Mouse (Mus musculus) thymus, postnatal 0 days (tissue): Measurements from ENCODE around the gene Snx29. TPM values are rescaled to one million over a fixed set of nuclear protein-coding genes. Genes with fewer than 3 reads are reported as not detected.

Experiments used
- DNase-seq: peaks from one replicate; pipeline ENCODE4 v3.0.0-alpha.2; 2015; ENCODE audit warnings: low spot score
- polyA plus RNA-seq: library from polyadenylated mRNA; unstranded; fragments of >200 nt; fragmentation: Nextera tagmentation; extraction: Ambion mirVana; gene quantifications from 2 replicates; pipeline ENCODE4 v1.2.1, GENCODE M21; 2015

The Snx29 gene
- polyA plus RNA-seq, 1 experiment from 2014 or later = 11.4 TPM

DNA sequence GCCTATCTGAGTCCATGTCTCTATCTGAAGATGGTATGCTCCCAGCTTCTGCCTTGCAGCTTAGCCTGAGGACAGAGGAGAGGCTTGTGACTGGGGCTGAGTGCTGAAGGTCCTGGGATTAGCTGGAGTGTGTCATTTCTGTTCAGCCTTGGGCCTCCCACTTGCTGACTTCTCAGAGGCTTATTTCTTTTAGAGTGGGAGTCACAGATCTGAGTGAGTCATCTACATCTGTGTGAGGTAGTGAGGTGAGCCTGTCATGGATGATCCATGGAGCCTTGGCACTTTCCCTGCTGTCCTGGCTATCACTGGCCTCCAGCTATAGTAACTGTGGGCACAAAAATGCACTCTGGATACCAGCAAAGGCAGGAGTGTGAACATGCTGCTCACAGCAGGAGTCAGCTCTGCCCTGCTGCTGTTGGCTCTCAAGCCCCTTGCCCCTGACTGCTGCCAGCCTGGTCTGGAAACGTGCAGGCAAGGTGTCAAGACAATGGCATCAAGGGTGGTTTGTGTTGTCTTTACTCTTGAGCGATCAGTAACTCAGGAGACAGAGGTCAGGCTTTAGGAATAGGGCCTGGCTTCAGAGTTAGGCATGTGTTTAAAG is 390.7 kb downstream of the Snx29 start:
- no peak for DNase-seq

DNA sequence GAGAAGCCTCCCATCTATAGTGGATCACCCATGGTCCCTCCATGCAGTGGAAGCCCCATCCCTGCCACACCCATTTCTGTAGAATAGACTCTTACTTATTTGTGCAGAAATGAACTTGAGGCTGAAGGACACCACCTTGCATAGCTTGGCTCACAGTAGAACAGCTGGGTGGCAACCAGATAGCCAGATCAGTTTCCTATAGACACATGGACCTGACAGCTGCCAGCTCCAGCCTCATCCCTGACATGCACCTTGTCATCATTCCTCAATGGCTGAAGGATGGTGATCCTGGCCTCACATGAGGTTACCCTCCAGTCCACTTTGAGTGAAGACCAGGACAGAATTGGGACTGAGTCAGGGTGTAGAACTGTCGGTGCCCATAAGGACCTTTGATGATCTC is 394.2 kb downstream of the Snx29 start:
- no peak for DNase-seq

DNA sequence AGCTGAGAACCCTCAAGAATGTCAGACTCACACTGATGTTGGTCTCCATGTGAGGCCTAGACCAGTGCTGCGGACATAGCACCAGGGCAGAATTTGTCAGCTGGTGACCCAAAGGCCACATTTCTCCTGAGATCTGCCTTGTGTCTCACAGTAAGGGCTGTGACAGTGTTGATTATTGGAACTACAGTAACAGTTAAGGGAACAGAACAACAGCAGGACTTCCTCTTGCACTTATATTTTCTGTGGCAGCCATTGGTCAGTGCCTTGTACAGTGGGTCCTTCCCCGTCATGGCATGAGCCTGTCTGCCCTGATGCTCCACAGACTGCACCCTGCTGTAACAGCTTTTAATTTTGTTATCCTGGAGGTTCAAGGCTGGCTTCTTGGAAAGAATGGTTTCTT is 403.2 kb downstream of the Snx29 start:
- no peak for DNase-seq

DNA sequence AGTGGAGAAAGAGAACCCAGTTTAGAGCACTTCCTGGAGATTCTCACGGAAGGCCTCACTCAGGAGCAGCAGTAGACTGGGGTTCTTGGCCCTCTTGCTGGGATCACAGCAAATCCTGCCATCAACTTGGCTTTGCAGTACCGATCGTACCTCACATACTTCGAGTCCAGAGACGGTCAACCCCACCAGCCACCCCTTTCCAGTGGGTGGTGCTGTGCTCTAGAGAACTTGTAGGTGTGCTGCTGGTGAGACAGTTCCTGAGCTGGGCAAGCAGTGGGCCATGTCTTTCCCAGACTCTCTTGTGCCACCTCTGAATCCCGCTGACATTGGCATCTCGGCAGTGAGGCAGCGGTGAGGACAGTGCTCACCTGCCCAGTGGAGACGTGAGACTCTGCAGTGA is 404.6 kb downstream of the Snx29 start:
- no peak for DNase-seq

DNA sequence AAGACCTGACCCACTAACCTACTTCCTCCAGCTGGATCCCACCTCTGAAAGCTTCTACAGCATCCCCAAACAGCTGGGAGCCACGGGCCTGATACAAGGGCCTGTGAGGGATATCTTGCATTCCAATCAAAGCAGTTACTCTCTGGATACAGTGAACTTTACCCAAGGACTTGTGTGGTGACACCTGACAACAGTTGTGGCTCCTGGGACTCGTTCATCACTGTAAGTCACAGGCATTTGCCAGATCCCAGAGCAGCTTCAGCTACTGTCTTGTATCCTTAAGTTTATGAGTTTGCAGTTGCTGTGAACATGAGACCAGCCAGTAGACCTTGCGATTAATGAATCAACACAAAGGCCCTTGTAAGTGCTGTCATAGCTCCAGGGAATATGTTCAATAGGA is 405.4 kb downstream of the Snx29 start:
- peak; percentile 14 for DNase-seq

DNA sequence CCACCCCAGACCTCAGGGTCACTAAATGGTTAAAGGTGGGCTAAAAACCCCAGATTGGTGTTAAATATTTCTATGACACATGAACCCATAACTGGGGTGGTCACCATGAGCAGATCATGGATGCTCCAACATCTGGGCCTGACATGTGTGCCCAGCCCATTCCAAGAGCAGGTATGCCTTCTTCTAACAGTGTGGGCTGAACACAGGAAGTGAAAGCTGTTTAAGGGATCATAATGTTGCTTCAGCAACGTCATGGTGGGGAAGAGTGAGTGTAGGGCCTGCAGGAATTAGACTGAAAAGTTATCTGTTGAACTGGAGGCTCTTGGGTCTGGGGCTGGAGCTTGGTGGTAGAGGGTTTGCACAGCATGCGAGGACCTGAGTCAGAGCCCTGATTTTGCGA is 405.9 kb downstream of the Snx29 start:
- no peak for DNase-seq

DNA sequence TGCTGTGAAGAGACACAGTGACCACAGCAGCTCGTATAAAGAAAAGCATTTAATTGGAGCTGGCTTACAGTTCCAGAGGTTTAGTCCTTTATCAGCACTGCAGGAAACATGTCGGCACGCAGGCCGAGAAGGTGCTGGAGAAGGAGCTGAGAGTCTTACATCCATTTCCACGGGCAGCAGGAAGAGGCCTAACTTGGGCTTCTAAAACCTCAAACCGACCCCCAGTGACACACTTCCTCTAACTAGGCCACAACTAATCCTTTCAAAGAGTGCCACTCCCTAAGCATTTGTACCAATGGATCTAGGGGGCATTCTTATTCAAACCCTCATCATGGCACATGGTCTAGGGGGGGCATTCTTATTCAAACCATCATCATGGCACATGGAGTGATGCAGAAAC is 406.4 kb downstream of the Snx29 start:
- DNase-seq = peak; percentile 8

DNA sequence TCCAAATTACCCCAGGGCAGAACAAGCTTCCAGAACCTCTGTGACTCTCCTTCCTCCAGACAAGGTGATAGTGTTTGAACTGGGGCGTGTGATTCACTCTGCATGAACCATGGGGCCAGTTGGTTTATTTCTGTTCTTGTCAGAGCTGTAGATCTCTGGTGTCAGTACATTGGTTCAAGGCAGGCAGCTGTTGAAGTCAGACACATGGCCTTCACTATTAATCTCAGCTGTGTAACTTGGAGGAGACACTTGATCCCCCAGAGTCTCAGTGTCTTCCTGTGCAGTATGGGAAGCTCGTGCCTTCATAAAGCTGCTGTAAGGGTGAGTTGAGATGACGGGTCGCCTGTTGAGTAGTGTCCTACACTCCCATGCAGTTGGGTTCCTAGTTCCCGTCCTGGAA is 407.1 kb downstream of the Snx29 start:
- DNase-seq = no peak

DNA sequence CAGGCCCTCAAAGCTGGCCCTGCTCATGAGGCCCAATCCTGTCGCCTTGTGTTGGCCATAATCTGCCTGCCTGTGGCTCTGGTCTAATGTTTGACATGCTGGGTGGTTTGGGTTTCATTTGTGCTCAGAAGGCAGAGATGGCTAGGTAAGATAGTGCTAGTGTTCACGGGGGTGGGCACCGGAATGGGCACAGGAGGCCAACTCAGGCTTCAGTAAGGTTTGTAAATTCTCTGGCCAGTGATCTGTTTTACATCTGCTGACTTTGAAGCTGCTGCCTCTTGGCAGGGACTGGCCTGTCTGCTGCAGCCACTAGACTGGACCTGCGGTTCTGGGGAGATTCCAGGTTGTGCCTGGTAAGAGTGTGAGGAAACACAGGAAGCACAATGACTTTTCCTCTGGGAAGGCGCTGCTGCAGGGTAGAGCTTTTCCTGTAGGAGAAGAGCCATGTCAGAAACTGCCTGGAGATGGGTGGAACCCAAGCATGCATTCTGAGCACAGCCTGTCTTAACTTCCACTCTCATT is 408.4 kb downstream of the Snx29 start:
- no peak for DNase-seq

DNA sequence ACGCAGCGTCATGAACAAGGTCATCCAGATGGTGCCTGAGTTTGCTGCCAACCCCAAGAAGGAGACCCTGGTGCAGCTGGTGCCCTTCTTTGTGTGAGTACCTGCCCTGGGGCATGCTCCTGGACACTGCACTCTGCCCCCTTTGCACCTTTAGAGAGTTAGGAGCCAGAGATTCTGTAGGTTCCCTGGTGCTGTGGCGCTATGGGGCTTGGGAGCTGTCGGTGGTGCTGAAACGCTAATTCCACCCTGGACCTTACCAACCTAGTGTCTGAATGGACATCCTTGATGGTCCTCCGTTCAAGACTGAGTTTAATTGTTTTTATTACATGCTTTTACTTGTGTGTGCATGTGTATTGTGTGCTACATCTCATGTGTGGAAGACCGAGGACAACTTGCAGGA is 415.6 kb downstream of the Snx29 start:
- no peak for DNase-seq

DNA sequence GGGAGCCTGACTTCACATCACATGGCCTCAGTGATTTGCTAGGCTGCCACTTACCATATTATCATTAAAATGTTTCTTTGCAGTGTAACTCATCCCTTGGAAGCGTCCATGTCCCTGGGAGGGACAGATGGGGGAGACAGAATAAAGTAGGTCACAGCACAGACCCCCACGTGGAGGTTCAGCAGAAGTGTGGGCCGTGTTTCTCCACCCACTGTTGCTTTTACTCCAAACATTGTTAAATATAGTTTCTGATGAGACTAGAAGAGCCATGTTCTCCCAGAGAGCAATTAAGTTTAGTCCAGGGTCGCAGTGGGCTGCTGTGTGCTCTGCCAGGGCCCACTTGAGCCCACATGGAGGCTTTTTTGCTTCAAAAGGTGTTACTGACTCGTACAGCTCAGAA is 419.2 kb downstream of the Snx29 start:
- DNase-seq = no peak

DNA sequence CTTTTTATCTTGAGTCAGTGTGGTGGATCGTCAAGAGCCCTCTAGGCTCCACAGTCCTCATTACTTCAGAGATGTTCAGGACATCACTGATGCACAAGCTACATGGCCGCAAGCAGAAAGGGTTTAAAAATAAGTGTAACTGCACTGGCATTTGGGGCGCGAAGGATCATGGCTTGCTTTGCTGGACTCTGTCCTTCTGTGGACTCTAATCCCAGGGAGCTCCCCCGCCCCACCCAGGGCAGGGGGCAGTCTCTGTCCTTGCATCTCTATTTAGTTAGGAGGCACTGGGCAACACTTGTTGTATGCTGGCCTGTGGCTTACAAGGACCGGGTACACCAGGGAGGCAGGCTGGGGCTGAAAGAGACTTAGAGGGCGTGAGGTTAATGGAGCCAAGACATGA is 419.6 kb downstream of the Snx29 start:
- no peak for DNase-seq

DNA sequence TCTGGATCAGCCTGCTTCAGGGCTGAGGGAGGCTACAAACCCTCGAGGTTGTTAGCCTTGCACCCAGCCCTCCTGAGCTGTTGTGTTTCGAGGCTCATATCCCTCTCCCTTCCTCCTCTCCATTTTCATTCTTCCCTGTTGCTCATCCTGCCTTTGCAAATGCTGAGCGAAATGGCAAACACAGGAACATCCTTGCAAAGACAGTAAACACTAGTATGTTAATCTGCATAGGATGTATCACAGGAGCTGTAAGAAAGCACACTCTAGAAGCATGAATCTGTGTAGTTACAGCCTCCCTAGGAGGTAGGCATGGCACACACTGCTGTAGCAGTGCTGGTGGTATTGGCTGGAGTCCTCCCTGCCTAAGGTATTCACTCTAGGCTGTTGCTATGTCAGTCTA is 420.3 kb downstream of the Snx29 start:
- no peak for DNase-seq

DNA sequence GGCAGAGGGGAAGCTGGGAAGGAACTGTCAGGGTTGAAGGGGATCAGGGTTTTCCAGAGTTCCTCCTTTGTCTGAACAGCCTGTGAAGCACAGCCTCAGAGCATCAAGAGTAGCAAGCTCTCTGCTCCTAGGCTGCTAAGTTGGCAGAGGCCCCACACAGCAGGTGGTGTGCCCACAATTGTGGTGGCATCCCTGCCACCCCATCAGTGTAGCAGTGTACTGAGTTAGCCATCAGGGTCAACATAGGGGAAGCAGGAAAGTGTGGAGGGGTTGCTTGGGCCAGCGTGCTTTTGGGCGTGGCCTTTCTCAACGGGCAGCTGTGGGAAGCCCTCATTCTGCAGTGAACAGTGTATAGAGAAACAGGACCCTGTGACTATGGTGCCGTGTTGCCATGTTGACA is 421.0 kb downstream of the Snx29 start:
- DNase-seq = no peak

DNA sequence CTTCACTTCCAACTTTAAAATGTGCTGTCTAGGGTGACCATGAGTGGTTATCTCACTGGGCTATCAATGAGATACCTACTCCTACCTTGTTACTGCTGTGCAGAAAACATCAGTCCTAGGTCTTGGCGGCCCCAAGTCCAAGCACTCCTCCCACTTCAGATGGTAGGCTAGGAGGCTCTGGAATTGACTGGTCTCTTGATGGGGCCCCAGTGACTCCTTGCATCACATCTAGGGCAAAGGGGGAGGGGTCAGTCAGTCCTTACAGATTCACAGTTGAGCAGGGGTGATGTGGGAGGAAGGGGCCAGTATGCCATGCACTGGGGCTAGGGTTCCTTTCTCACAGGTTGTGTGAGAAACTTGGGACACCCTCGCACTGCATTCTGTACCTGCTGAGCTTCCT is 423.3 kb downstream of the Snx29 start:
- DNase-seq = no peak

DNA sequence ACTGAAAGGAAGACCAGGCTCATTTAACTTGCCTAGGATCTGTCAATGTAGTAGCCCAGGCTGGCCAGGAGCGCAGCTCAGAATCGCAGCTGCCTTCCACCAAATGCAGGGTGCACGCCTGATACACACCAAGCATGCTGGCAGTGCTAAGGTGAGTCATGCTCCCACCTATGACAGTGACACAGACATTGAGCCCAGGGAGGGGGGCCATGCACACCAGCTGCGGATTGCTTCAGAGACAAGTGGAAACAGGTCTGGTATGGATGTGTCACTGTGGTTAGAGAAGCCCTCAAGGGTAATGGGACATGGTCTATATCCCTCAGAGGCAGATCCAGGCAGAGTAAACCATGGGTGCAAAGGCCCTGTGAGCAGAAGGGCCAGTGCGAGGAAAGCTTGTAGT is 425.2 kb downstream of the Snx29 start:
- DNase-seq = no peak

DNA sequence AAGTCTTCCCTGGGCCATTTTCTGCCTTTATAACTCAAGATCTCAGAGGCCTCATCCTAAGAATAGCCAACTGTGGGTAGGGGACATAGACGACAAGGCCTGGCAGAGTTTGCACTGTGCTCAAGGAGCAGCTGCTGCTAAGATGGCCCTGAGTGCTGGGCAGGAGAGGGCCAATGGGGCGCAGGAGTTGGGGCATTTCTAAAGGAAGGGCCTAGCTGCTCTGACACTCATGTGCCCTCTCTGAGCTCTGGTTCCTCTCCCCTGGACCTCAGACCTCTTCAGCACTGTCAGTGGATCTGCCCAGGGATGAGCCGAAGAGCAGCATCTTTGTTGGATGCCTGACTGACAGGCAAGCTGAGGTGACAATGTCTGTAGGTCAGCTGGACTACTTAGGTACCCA is 426.4 kb downstream of the Snx29 start:
- DNase-seq = no peak

DNA sequence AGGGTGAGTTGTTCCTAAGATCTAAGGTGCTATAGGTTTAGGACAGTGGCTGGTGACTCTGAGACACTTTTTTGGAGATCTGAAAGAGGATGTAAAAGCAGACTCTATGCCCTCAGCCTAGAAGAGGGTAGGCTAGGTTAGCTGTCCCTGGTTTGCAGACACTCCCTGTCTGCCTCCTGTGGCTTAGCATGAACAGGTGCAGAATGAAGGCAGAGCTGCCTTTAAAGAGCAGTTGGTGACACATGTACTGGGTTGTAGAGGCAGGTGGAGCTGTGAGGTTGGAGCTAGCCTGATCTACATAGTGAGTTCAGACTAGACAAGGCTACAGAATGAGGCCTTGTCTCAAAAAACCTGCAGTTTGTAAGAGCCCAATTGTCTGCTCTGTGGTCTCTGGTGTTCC is 427.9 kb downstream of the Snx29 start:
- DNase-seq = no peak

DNA sequence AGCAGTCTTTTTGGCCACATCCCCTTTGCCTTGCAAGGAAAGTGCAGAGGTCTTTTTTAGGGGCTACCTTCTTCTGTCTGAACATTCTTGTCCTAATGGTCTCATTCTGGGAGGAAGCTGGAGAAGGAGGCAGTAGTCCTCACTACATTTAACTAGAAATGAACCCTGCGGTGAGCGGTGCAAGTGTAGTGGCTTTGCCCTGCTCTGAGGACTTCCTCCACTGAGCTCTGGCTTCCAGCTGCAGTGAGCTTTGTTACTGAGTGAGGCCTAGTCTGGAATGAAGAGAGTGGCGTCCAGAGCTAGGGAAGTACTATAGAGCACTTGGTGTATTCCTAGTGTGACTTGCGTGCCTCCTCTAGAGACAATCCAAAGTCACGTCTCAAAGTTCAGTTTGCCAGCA is 429.8 kb downstream of the Snx29 start:
- no peak for DNase-seq

DNA sequence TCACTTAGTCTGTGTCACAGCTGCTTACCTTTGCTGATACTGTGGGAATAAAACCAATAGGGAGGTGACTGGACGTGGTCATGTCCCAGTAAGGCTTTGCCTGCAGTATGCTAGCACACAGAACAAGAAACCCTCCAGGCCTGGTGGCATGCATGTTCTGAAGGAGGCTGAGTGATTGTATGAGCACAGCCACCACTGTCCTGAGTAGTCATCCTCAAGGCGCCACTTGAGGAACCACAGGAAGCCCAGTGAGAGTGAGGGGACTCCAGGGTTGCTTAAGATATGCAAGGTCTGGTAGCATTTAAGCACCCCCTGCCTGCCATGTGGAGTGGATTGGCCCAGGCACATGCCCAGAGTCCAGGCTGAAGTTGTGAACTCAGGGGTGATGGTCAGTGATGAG is 430.8 kb downstream of the Snx29 start:
- no peak for DNase-seq

DNA sequence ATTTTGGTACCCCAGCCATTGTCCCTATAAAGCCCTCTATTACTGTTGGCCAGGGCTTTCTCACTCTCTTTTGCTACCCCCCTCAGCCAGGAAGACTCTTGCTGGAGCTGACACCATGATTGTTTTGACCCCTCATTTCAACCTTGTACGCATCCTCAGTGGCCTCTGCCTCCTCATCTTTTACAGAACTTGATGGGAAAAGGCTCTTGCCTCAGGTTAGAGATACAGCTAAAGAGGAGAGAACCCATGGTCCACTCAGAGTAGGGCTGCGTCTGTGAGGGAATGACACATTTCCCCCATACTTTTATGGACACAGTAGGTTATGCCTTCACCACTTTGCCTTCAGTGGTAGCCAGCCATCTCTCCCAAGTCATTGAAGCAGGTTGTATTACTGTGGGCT is 431.4 kb downstream of the Snx29 start:
- no peak for DNase-seq

DNA sequence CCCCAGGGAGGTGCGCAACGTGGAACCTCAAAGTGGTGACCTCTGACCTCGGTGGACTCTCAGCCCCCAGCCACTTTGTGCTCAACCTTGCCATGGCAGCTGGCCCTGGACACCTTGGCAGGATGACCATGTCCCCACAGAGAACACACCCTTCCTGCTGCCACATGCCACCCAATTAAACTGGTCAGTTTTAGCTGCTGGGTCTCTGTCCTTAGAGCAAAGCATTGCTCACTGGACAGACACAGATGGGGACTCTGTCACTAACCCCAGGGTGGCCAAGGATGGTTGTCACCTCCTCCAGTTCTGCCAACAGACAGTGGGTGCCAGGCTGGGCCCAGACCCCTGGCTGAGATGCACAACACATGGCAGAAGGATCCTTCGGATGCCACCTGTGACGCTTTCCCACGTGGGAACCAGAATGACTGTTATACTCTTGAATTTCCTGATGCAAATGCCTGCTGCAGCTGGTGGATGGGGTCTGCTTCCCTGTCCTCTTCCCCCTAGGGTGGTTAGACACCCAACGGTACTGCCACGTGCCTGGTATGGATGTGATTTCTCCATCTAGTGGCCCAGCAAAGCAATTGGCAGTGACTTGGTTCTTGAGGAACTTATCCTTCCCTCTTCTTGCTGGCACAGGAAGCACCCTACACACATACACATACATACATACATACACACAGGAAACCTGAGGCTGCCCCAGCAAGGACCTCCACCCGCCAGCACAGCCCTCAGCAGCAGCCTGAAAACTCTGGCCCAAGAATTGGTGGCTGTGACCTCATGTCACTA is 432.8 kb downstream of the Snx29 start:
- no peak for DNase-seq

DNA sequence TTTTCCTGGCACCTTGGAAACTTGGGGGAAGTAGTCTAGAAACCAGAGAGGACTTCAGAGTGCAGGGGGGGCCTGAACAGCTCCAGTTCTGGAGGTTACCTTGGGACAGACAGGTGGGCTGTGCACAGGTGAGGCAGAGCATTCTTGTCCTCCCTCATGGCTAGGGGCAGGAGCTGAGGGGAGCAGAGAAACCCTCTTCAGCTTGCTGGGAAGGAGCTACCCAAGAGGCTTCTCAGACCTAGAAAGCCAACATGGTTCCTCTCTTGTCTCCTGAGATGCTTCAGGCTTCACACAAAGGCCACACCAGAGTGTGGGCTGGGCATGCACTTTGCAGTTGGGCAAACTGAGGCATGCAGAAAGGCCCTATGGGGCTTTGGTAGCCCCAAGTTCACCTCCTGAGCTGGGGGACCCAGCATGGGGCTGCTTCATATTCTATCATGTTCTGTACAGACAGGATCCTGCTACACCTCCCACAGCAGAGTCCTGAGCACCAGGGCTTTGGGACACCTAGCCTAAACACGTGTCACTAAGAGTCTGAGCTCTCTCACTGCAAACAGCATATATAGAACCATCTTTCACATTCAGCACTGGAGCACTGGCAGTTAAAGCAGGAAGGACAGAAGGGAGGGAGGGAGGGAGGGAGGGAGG is 434.0 kb downstream of the Snx29 start:
- no peak for DNase-seq
